Mouse (Mus musculus): Measurements from ENCODE around the gene Serpina6. TPM values are rescaled to one million over a fixed set of nuclear protein-coding genes. Genes with fewer than 3 reads are reported as not detected.
A peak's percentile ranks its signal among the peaks of the same experiment; 100 is the strongest.

The Serpina6 gene
- total RNA-seq, 2 experiments from 2014 or later = not detected

GRCm38 (mm10) chr12:103657991-103658390 lies 979 bp upstream of the Serpina6 start:
- DNase-seq (ENCODE audit: low spot score in 2 of 2) = no peak

- no peak for DNase-seq (ENCODE audit: low spot score in 2 of 2)
These were observed 1.6 kb downstream of the Serpina6 start for GRCm38 (mm10) chr12:103655123-103656044.

- no peak for DNase-seq (ENCODE audit: low spot score in 2 of 2)
These were observed 3.2 kb downstream of the Serpina6 start for GRCm38 (mm10) chr12:103653836-103654235.

GRCm38 (mm10) chr12:103646314-103646713 lies 10.7 kb downstream of the Serpina6 start:
- no peak for DNase-seq (ENCODE audit: low spot score in 2 of 2)

GRCm38 (mm10) chr12:103644601-103645000 lies 12.4 kb downstream of the Serpina6 start:
- no peak for DNase-seq (ENCODE audit: low spot score in 2 of 2)

DNA sequence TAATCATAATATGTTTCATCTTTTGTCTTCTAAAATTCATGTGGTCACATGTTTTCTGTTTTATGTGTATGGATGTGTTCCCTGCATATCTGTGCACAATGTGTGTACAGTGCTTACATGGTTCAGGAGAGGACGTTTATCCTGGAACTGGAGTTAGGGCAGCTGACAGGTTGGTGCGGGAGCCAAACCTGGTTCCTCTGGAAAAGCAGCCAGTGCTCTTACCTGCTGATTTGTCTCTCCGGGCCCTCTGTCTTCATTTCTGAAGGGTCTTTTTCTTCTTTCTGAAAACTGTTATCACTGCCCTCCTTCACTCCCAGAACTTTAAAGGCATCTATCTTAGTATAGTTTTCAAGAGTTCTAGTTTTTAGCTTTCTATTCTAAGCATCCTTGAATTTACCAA lies 13.2 kb downstream of the Serpina6 start:
- no peak for DNase-seq (ENCODE audit: low spot score in 2 of 2)

- peak; percentile 47 to 74 for DNase-seq (ENCODE audit: low spot score in 2 of 2)
These were observed 13.7 kb downstream of the Serpina6 start for GRCm38 (mm10) chr12:103643336-103643735.

GRCm38 (mm10) chr12:103635846-103636245 lies 21.2 kb downstream of the Serpina6 start:
- no peak for DNase-seq (ENCODE audit: low spot score in 2 of 2)

GRCm38 (mm10) chr12:103634430-103634829 lies 22.6 kb downstream of the Serpina6 start:
- no peak for DNase-seq (ENCODE audit: low spot score in 2 of 2)

GRCm38 (mm10) chr12:103631203-103631612 lies 25.8 kb downstream of the Serpina6 start, which contains the start of gene Serpina10:
Serpina10 (minus strand) TSS chr12:103631444.
- no peak for DNase-seq (ENCODE audit: low spot score in 2 of 2)

DNA sequence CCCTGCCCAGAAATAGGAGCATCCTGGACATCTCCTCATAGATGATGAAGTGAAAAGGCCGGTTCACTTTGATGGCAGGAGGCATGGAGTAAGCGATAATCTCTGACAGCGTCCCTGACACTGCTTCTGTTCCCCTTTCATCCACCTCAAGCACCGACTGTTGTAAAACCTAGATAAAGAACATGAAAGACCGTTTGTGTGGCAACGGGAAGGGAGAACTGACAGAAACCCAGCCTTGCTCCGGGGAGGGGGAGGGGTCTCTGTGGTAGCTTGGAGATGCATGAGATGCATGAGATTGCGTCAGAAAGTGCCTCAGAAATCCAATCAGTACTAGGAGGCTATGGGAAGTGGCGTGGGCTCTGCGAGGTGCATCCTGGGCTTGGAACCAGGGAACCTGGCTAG lies 40.2 kb downstream of the Serpina6 start:
- DNase-seq (ENCODE audit: low spot score in 2 of 2) = no peak

DNA sequence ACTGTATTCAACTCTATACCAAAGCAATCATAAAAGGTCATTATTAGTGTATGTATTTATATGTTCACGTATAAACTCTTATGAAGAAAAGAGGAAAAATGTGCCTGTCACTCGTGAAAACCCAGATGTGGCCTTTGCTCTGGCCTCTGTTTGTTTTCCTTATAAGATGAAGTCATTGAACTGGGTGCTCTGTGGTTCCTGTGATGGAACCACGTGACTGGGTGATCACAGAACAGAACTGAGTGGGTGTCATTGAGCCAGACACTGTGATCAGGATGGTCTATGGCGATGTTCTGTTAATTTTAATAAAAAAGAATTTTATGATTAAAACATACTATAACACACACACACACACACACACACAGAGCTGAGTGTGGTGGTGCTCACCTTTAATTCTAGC lies 41.3 kb downstream of the Serpina6 start:
- no peak for DNase-seq (ENCODE audit: low spot score in 2 of 2)

DNA sequence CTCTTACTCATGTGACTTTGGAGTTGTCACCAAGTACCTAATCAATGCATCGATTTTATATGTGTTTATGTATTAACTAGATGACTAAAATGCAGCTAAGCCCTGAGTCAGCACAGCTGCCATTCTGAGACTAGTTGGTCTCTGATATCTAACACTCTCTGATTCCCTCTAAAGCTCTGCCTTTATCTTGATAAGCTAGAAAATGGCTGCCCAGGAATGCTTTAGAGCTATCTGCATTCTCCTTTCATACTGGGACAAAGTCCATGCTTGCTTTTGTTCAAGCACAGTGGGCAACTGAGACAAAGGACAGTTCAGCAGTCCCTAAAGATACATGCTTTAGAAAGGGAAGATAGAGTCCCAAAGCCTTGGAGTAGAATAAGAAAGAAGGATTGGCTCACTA lies 41.9 kb downstream of the Serpina6 start:
- no peak for DNase-seq (ENCODE audit: low spot score in 2 of 2)

DNA sequence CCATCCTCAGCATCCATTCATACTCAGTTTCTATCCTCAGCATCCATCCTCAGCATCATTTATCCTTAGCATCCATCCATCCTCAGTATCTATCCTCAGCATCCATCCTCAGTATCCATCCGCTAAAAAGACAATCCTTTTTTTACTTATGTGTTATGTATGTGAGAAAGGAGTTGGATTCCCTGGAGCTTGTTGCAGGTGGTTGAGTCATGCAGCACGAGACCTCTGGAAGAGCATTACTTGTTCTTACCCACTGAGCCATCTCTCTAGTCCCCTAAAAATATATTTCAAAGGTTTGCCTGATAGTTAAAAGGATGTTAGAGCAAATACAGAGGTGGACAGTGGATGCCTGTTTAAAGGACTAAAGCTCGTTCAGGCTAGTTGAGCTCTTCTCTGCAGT lies 55.2 kb downstream of the Serpina6 start:
- no peak for DNase-seq (ENCODE audit: low spot score in 2 of 2)

- no peak for DNase-seq (ENCODE audit: low spot score in 2 of 2)
These were observed 56.6 kb downstream of the Serpina6 start for GRCm38 (mm10) chr12:103600364-103600763.

GRCm38 (mm10) chr12:103598411-103598810 lies 58.6 kb downstream of the Serpina6 start:
- no peak for DNase-seq (ENCODE audit: low spot score in 2 of 2)

Other genes starting within 250 kb of the Serpina6 start
- gene 9330161L09Rik, start 249.4 kb downstream of the Serpina6 start, total RNA-seq (2021) = 1 to 10 TPM in 1 of 2 experiments, under 1 TPM in 1; 0.83 to 1.9 TPM
- gene Ddx24, start 231.4 kb downstream of the Serpina6 start, total RNA-seq (2021) = 10 to 100 TPM; 59.2 to 59.3 TPM
- 100 to 1,000 TPM; 146 to 155 TPM for gene Ifi27, start 223.0 kb downstream of the Serpina6 start, total RNA-seq (2021)
- gene Ifi27l2a, start 213.5 kb downstream of the Serpina6 start, total RNA-seq (2021) = 10 to 100 TPM; 17.5 to 27.8 TPM
- not detected for gene Ifi27l2b, start 200.0 kb downstream of the Serpina6 start, total RNA-seq (2021)
- gene Ppp4r4, start 124.9 kb downstream of the Serpina6 start, total RNA-seq (2021) = under 1 TPM; 0.70 to 0.88 TPM
- under 1 TPM in 1 of 2 experiments, not detected in 1; 0.54 TPM for gene Serpina10, start 25.8 kb downstream of the Serpina6 start, total RNA-seq (2021)
- gene Serpina16, start 18.9 kb upstream of the Serpina6 start, total RNA-seq (2021) = not detected
- gene Serpina1f, start 38.3 kb upstream of the Serpina6 start, total RNA-seq (2021) = not detected
- 10 to 100 TPM in 1 of 2 experiments, 1 to 10 TPM in 1; 1.1 to 11.4 TPM for gene Serpina1d, start 116.4 kb upstream of the Serpina6 start, total RNA-seq (2021)
- gene Serpina1b, start 173.2 kb upstream of the Serpina6 start, total RNA-seq (2021) = 10 to 100 TPM in 1 of 2 experiments, 1 to 10 TPM in 1; 2.0 to 25.0 TPM
- gene Serpina1a, start 206.3 kb upstream of the Serpina6 start, total RNA-seq (2021) = 1 to 10 TPM in 1 of 2 experiments, under 1 TPM in 1; 0.93 to 9.3 TPM
- 1 to 10 TPM; 1.1 to 7.3 TPM for gene Serpina1c, start 247.7 kb upstream of the Serpina6 start, total RNA-seq (2021)